Mouse (Mus musculus) embryonic fibroblast, embryonic 13.5 days (primary cell): Measurements from ENCODE around the gene Zfp90.

Experiments
- CTCF ChIP-seq: IDR thresholded peaks from 2 replicates; pipeline ENCODE4 v1.5.1; 2011; ENCODE audit warnings: mild to moderate bottlenecking, control low read depth, low read length, moderate library complexity, borderline replicate concordance; ENCODE audit not compliant: insufficient read depth
- POLR2A ChIP-seq: IDR thresholded peaks from 2 replicates; pipeline ENCODE4 v1.6.1; 2011; ENCODE audit warnings: low read depth, mild to moderate bottlenecking, control low read depth, low read length, moderate library complexity

DNA sequence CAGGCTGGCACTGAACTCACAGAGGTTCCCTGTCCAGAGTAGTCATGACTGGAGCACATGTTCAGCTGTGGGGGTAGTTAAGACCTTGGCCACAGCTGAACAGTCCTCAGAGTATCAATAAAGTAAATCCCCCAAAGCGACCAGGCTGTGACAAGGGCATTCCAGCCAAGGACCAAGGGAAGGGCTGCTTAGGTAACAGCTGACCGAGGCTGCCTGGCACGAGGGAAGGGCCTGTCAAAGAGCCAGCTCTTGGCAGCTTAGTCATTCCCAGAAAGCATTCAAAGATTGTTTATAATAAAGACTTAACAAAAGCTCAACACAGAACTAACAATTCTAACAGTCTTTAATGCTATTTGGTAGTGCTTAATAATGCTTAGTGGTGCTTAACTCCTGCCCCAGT is 22.7 kb downstream of the Zfp90 start:
- no peak for TF ChIP-seq POLR2A
- TF ChIP-seq CTCF, result no peak
